Mouse (Mus musculus) Muller cell, postnatal 12 days (primary cell): ENCODE measurements at regions not wholly inside any gene's neighbourhood (a gene's known extent, or its start where the extent isn't known, plus 50 kb on each side); places are given as distances from the start of the nearest gene placed in this dataset.
A peak's percentile ranks its signal among the peaks of the same experiment; 100 is the strongest.

ENCODE experiments used
- DNase-seq: peaks from one replicate; pipeline ENCODE4 v3.0.0-alpha.2; 2015; ENCODE audit errors: inconsistent ontology term

DNA sequence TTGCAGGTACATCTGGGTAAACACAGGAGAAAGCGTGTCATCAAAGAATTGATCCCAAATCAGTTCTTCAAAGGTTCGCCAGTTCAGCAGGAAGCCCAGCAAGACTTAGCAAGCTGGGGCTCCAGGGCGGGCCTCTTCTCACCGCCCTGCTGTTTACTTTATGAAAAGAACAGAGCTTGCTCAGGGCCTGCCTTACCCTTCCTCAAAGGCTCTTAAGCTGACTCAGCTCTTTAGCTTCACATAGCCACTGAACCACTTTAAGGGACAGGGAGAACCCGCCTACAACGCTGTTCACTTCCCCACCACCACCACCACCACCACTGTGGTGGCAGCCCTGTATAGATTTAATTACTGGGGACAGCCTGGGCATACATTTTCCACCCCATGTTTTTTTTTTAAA lies 148.5 kb downstream of the Clic5 start:
- DNase-seq, result no peak

DNA sequence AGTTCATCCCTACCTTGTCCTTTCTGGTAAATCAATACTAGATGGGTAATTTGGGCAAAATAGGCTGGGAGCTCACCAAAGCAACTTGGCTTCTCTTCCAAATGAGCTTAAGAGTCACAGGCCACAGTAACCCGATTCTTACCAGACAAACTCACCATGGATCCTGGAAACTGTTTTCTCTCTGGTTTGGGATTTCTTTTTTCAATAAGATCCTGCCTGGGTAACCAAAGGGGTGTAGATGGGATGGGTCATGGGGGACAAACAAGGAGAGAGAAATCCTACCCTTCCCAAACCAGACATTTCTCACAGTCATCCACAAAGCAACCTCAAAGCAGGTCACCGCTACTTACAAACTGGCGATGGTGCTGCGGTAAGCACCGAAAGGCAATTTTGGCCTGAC lies 148.9 kb downstream of the Clic5 start:
- DNase-seq, result no peak

- no peak for DNase-seq
These were observed 156.2 kb downstream of the Clic5 start for GRCm38 (mm10) chr17:44344542-44344941.

GRCm38 (mm10) chr17:44345374-44345773 lies 157.0 kb downstream of the Clic5 start:
- no peak for DNase-seq

- DNase-seq, result no peak
These were observed 162.0 kb downstream of the Clic5 start for GRCm38 (mm10) chr17:44350201-44350948.

DNA sequence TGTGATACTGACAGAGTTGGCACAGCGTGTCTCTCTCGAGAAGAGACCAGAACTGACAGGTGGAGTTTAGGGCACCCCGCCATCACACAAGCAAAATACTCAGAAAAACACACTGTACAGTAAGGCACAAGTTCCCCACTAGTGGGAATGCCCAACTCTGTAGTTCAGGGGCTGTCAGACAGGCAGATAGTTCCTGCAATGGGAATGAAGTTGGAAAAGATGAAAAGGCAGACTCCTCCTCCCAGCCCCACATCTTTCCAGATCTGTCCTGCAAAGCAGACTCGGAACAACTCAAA lies 162.5 kb downstream of the Clic5 start:
- DNase-seq, result peak; percentile 19

DNA sequence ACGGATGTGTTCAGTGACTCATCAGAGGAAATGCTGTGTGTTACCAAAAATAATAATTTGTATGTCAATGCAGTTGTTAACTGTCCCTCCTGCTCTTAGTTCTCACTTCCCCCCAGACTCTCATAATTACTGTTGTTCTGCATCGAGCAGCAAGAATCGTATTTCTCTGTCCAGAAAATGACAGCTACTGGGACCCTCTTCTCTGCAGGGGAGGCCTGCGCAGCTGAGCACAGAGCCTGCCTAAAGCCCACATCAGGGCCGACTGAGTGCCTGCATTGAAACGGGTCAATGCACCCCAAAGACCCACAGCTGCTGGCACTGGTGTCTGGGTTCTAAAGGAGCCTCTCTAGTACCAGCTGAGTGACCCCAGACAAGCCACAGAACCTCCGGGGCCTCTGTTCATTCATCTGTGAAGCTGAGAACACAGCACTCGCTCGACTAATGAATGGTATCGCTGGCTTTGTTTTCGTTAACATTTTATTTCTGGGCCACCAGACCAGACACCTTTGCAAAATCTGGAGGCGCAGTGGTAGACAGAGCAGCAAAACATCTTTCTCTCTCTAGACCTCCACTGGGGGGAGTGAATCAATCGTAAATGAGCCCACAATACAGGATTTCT lies 163.2 kb downstream of the Clic5 start:
- peak; percentile 92 for DNase-seq

- no peak for DNase-seq
These were observed 163.8 kb downstream of the Clic5 start for GRCm38 (mm10) chr17:44352142-44352541.

- no peak for DNase-seq
These were observed 174.7 kb downstream of the Clic5 start for GRCm38 (mm10) chr17:44363111-44363510.

GRCm38 (mm10) chr17:44364494-44364893 lies 176.1 kb downstream of the Clic5 start:
- no peak for DNase-seq

- DNase-seq, result no peak
These were observed 178.1 kb downstream of the Clic5 start for GRCm38 (mm10) chr17:44366438-44366837.

DNA sequence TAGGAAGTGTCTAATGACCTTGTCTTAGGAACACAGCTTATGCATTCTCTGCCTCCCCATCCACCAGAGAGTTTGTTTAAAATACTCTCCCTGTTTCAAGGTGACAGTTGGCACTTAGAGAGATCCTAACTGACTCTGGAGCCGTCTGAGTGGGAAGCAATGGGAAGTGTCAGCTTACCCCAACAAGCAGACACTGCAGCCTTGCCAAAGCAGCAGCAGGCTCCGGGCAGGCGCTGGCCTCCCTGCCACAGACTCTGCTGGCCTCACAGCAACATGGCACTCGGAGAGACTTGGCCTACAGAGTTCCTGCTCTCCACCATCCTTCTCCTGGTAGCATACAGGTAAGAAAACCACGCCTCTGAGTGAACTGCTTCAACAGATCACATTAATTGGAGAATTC lies 179.2 kb downstream of the Clic5 start:
- no peak for DNase-seq

DNA sequence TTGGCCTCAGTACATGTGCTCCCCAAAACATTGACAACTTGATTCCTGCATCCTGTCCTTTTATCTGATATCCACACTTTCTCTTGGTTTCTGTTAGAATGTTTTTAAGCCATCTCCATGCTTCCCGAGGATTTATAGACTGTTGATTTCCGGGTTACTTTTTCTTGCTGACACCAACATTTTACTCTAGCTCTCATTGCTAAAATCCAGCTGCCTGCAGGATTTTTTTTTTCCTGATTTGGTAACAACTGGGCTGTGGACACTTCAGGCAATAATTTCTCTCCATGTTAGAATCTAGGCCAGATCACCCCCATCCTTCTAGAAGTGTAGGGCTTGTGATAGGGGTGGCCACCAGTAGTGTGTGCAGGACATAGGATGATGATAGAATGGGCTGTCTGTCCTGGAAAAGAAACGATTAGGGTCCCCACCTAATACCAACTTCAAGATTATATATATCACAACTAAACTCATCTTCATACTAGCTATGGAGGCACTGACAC lies 182.6 kb downstream of the Clic5 start:
- DNase-seq, result no peak

DNA sequence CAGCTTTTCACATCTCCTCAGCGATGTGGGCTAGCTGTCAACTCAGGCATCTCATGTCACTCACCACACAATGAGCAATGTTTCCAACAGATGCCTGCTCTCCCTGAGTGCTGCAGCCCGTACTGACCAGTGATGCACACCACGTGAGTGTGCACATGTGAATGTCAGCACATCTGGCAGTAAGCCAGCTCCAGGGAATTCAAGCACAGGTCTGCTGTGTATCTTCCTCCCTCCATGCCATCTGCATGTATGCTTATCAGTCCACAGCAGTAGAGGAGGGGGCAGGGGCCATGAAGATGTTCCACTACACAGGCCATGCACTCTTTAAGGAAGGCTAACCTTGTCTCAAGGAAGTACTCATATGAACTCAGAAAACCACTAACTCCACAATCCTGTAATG lies 183.2 kb downstream of the Clic5 start:
- no peak for DNase-seq

DNA sequence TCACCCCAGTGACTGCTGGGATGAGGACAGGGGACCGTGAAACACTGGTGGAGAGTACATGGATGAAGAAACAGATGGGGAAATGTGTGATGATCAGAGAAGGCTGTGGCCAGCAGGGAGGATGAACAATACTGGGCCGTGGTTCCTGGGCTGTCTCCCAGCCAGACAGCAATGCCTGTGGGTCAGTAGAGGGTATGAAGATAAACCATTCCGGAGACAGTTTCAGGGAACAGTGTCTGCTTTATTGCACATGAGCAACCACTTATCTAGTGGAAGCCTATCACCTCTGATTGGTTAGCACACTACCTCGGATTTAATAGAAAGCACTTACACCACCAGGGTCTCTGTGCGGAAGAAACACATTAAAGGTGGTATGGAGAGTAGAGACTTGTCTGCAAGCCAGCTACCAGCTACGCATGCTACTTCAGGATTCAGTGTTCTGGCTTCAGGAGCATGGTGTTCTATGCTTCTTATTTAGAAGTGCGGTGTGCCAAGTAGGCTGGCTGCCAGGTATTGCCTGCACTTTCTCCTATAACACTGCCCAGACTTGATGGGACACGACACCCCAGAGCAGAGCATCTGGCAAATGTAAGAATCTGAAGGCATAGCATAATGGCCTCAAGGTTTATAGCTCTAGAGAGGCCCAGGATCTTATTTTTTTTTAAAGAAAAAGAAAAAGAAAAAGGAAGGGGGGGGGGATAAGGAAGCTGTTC lies 185.5 kb downstream of the Clic5 start:
- no peak for DNase-seq

- no peak for DNase-seq
These were observed 190.0 kb downstream of the Clic5 start for GRCm38 (mm10) chr17:44378391-44378790.

GRCm38 (mm10) chr17:44388916-44389315 lies 200.5 kb downstream of the Clic5 start:
- DNase-seq, result no peak

- peak; percentile 92 for DNase-seq
These were observed 209.4 kb downstream of the Clic5 start for GRCm38 (mm10) chr17:44397829-44398228.

DNA sequence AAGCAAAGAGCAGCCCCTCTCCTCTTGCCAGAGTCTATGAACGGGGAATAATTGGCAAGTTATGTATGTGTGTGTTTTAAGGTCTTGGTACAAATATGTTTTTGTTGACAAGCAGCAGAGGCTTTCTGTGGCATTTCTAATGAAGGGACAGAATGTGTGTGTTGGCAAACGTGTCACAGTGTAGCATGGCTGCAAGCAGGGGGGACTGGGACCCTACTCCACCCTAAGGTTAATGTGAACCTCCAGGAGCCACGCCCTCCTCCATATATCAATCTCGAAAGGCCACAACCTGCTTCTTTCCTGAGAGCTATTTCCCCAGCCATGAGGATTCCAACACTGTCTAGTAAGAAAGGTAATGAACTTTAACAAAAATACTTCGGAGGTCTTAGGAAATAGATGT lies 209.8 kb downstream of the Clic5 start:
- no peak for DNase-seq

GRCm38 (mm10) chr17:44404923-44405322 lies 216.5 kb downstream of the Clic5 start:
- DNase-seq, result no peak

- DNase-seq, result no peak
These were observed 222.6 kb downstream of the Clic5 start for GRCm38 (mm10) chr17:44410961-44411360.

- no peak for DNase-seq
These were observed 230.5 kb downstream of the Clic5 start for GRCm38 (mm10) chr17:44418676-44419404.
